Mouse (Mus musculus) left cerebral cortex, postnatal 4 days (tissue): Measurements from ENCODE around the gene Sppl3. TPM values are rescaled to one million over a fixed set of nuclear protein-coding genes. Genes with fewer than 3 reads are reported as not detected.

Experiments used
- DNase-seq: peaks from one replicate; pipeline ENCODE4 v3.0.0-alpha.2; 2022
- intact Hi-C: fragments of 180-260 bp; cut with DNase I; formaldehyde crosslinking; loops from one replicate; pipeline ENCODE4 v1.15.1; 2025
- total RNA-seq, 2 experiments: library from RNA; stranded (reverse); gene quantifications; 2 replicates each; pipeline ENCODE4 v1.2.3; 2021

Gene Sppl3
- total RNA-seq, 2 experiments from 2014 or later = 114 to 125 TPM

DNA sequence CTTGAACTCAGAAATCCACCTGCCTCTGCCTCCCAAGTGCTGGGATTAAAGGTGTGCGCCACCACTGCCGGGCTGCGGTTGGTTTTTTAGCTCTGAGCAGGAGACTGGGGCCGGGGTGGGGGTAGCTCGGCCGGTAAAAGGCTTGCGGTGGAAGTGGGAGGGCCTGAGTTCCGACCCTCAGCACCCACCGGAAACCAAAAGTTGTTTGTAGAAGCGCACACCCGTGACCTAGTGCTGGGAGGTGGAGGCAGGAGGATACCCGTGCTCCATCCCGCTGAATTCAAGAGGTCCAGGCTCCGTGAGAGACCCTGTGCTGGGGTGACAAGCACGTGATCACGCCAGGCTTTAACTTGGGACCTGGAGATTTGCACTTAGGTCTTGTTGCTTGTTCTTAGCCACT is 14.5 kb upstream of the Sppl3 start:
- no peak for DNase-seq
- intact Hi-C loops = no loop called here

DNA sequence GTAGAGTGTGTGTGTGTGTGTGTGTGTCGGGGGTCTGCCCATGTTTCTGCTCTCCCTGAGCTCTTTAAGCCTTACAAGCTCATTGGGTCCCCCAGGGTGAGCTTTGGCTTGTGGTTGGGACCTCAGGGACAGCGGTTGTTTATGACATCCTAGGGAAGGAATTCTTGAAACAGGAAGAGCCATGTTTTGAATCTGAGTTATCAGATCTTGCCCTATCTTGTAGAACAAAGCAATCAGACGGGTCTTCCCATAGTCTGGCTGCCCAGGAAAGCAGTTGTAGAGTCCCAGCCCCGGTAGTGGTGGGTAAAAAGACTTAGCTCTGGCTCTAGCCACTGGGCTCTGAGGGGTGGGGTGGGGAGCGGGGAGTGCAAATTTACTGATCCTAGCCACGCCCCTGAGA is 13.6 kb upstream of the Sppl3 start:
- DNase-seq = no peak
- intact Hi-C loops = no loop called here

DNA sequence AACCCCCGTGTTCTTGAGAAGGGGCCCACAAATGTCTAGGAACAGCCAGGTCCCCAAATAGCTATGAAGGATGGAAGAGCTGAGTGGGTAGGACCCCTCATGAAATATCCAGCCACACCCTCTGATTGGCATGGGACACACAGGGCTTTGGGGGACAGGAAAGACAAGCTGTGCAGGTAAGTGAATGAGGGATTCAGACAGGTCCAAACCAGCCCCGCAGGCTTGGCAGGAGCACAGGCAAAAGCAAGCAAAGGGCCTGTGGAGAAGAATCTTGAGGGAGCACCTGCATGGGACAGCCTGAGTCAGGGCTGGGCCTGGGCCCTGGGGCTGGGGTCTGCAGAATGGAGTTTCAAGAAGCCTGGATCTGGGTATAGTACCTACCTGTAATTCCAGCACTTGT is 10.4 kb upstream of the Sppl3 start:
- no peak for DNase-seq
- intact Hi-C loops = no loop called here

DNA sequence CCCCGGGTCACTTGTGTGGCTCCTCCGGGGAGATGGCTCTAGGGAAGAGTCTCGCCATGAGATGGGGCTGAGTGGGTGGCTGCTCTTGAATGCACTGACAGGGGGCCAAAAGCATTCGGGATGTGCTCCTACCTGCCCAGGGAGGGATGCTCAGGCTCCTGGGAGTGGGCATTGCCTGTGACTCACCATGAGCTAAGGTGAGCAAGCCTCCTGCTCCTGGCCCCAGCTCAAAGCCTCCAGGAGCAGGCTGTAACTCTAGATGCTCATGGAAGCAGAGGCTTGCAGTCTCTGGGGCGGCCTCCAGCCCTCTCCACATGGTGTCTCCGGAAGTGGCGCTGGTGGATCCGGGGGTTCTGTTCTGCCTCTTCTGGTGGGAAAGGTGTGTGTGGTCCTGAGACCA is 9.5 kb upstream of the Sppl3 start:
- DNase-seq = no peak
- intact Hi-C loops = no loop called here

DNA sequence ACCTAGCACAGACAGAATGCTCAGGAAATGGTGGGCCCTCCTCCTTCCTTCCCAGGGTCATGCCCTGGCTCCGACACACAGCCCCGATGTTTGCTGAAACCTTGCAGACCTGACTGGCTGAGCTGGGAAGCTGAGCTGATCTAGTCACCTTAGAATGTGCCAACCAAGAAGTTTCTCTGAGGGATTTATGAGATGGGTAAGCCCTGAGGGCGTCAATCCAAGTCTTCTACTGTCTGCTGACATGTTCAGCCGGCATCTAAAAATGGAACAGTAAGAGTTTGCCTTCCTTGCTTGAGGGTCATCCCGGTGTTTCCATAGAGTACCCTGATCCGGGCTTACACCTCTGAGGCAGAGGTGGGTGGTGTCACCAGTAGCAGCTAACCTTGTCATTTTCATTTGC is 8.2 kb upstream of the Sppl3 start:
- DNase-seq = no peak
- intact Hi-C loops = no loop called here

DNA sequence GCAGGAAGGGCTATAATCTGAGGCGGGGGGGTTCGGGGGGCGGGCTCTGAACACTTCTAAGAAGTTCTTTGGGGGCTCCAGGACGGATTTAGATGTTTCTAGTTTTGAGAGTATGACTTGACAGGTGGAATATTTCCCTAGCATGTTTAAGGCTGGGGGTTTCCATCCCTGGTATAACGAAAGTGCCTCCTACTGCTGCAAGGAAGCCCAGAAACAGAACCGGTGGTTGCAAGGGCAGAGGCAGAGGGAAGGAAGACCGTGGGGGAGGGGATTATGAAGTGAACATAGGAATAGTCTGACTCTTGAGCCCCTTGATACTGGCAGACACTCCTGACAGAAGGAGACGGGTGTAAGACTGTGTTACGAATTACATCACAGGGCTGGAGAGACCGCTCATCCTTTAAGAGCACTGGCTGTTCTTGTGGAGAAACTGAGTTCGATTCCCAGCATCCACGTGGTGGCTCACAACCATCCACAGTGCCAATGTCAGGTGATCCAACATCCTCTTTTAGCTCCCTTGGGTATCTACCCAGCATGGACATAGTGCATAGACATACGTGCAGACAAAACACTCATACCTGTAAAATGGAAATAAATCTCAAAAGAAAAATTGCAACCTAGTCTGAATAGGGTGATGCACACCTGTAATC is 7.6 kb upstream of the Sppl3 start:
- intact Hi-C loops = no loop called here
- no peak for DNase-seq

DNA sequence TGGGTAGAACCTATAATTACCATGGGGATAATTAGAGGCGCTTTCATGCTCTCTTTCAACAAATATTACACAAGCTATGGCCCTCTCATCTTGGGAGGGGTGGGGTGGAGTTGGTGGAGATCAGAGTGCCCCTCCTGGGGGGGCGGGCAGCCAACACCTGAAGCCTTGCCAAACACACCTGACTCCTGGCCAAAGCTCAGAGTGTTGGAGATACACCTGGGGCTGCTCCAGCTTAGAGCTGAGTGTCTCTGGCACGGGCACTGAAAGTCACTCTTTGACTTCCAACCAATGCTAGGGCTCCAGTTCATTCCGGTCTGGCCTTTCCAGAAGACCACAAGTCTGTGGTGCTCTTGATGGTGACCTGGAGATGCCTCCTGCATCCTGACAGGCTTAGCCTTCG is 3.2 kb upstream of the Sppl3 start:
- intact Hi-C loops = no loop called here
- no peak for DNase-seq

DNA sequence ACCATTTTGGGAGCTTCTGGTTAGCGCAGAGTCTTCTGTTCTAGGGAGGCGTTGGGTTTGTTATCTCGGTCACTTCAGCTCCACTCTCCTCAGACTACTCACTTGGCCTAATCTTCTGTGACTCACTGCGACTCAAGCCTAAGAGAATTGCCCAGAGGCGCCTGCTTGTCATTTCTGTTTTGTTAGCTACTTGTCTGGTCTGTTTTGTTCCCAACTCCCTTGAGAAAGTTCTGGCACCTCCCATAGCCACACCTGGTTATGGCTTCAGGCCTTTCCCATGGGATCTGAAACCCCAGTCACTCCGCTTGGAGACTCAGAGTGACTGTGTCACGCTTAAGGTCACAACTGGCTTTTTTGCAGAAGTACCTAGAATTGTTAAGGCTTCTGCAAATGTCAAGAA is 2.6 kb upstream of the Sppl3 start:
- DNase-seq = no peak
- intact Hi-C loops = no loop called here

DNA sequence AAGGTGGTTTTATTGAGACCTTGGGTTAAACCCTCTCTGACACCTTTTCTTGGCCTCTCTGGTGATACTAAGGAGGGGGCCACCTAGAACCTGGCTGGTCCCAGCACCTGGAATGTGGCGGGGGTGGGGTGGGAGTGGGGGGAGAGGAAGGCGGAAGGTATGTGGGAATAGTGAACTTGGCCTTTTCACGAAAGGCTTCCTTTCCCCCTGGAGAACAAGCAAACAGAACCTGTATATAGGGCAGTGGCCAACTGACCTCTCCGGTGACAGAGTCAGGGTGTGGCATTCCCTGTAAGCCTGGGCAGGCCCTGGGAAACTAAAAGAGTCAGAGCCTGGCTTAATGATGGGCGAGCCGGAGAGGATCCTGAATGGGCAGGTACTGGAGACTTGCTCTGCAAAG is 1.8 kb upstream of the Sppl3 start:
- no peak for DNase-seq
- intact Hi-C loops = no loop called here

DNA sequence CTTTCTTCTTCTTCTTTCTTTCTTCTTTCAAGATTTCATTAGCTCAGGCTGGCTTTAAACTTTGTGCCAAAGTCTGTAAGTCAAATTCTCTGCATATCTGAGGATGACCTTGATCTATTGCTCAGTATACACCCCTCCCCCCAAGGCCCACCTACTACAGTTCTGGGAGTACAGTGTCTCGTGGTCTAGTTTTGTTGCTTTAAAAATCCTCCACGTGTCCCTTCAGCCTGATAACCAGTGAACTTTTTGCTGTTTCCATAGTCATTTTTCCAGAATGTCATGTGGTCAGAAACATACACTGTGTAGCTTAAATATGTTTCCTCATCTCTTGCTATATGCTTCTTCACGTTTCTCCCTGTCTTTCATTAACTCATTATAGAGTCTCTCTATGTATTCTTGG is 976 bp upstream of the Sppl3 start:
- intact Hi-C loops = loop anchor here (10.0 kb wide), 1 partner anchor 55 kb away; no protein-coding TSS in a partner anchor

DNA sequence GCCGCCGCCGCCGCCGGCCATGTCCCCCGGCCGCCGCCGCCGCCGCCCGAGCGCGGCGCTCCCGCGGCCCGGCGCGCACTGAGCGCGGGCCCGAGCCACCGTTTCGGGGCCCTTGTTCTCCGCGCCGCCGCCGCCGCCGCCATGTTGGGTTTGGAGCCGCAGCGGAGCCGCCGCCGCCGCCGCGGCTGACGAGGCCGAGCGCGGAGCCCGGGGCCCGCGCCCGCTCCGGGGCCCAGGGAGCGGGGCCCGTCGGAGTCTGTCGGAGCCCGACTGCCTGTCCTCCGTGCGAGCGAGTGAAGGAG is 231 bp downstream of the Sppl3 start:
- DNase-seq = no peak
- intact Hi-C loops = loop anchor here (10.0 kb wide), 1 partner anchor 54 kb away; no protein-coding TSS in a partner anchor

More for the DNA sequence above, 976 bp upstream of the Sppl3 start:
- no peak for DNase-seq

DNA sequence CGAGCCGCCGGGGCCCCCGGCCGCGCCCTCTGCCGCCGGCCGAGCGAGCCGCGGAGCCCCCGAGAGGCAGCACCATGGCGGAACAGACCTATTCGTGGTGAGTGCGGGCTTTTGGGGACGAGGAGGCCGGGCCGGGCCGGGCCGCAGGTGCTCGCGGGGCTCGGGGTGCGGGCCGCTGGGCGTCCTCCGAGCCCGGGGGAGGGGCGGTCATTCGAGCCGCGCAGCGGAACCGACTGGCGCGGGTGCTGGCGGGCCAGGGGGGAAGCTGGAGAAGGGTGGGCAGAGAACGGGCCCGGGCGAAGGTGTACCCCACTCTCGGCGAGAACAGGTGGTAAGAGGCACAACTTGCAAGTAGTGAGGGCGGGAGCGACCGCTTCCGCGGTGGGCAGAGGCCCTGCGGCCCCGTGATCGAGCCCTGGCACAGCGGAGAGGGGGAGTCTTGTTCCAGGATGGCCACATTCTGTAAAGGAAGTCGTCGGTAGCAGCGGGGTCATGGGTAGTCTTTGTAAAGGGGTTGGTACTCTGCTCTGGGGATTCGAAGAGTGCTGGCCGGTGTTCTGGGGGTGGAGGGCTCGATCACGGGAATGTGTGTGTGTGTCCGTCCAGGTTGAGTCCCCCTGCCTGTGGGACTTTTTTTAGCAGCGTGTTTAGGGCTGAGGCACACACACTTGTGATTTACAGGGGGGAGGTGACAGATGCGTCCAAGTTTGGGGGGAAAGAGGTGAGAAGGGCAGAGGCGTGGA is 753 bp downstream of the Sppl3 start:
- intact Hi-C loops = loop anchor here (10.0 kb wide), 1 partner anchor 53 kb away; no protein-coding TSS in a partner anchor
- DNase-seq = peak; percentile 32

DNA sequence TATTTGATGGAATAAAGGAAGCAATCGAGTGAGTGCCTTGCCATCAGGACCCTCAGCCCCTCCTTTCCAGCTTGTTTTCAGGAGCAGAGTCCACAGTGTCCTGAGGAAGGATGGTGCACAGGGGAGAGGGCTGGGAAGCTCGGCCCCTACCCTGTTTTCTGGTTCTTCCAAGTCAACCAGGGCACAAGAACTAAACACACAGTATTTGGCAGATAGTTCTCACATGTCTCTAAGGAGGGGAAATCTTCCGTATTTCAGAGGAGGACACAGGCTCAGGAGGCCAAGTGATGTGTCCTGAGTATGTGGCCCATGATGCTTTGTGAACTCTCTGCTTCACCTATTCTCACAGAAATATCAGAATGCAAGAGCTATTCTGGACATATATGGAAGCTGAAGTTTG is 2.5 kb downstream of the Sppl3 start:
- intact Hi-C loops = loop anchor here (10.0 kb wide), 1 partner anchor 51 kb away; no protein-coding TSS in a partner anchor
- DNase-seq = no peak

DNA sequence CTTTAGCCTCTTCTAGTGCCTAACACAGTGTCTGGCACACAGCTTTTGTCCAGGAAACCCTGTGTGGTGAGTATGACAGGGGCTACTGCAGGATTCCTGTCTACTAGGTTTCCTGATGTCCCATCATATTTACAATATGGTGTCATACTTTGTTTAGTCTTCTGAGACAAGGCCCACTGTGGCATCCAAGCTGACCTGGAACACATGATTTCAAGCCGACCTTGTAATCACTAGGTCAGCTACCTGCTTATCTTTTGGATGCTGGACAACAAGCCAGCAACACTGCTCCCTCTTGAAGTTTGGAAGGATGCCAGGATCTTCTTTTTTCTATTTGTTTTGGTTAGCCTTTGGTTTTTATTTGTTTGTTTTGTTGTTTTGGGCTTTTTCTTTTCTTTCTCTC is 3.6 kb downstream of the Sppl3 start:
- no peak for DNase-seq
- intact Hi-C loops = loop anchor here (10.0 kb wide), 1 partner anchor 50 kb away; no protein-coding TSS in a partner anchor

DNA sequence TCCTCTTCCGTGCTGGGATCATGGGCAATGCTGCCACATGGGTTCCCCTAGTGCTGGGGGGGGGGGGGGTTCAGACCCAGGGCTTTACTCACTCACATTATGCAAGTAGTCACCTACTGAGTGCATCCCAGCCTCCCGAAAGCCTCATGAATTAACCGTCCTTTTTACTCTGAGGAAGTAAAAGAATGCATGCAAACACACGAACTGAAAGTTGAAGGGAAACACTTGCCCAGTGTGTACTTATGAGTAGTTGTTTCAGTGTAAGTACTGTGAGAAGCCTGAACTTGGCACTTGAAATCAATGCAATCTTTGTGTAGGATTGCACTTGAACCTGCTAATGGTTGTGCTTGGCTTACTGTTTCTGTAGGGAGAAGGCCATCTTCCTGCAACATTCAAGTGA is 4.2 kb downstream of the Sppl3 start:
- DNase-seq = no peak
- intact Hi-C loops = loop anchor here (10.0 kb wide), 1 partner anchor 50 kb away; no protein-coding TSS in a partner anchor

DNA sequence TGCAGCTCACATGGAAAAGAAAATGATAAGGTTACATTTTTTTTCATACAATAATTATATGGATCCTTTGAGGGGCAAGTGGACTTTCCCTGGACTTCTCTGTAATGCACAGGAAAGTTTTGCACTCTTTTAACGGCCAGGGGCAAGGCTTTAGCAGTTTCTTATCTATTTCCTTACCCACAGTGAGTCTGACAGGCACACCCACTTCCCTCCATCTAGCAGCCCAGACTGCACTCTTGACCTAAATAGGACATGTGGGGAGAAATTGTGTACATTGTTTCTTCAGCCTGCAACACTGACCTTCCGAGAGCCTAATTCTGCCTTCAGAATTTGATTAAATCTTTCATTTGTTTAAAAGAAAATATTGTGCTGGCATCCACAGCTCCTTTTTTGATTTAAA is 7.3 kb downstream of the Sppl3 start:
- intact Hi-C loops = loop anchor here (10.0 kb wide), 1 partner anchor 47 kb away; no protein-coding TSS in a partner anchor
- no peak for DNase-seq

DNA sequence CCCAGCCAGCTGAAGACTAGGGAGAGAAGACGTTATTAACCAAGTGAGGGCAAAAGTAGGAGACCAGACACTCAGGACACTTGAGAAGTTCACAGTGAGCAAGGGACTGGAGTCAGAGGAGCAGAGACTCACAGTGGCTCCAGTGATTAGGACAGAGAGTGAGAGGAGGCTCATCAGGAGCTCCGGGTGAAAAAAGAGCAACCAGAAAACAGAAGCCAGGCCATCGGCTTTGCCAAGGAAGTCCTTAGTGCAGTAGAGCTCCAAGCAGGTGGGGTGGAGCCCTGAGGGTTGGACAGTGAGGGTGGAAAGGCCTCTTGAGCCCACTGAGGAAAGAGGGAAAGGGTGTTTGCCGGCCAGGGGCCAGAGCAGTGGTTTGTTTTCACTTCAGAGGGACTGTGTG is 7.9 kb downstream of the Sppl3 start:
- intact Hi-C loops = loop anchor here (10.0 kb wide), 1 partner anchor 46 kb away; no protein-coding TSS in a partner anchor
- no peak for DNase-seq

DNA sequence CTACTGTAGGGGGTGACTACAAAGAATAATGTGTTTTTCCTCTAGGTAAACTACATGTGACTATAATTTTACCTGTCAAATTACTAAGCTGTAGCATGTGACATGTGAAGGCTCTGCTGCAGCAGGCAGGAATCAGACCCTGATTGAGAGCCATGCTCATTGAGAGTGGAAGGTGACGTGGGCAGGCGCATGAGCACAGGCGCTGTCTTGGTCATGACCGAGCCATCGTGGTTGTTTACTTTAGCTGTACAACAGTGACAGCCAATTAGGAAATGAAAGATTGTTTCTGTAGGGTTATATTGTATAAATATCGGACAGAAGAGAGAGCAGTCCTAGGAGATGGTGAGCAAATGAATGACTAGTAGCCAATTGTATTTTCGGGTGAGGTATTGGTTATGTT is 11.1 kb downstream of the Sppl3 start:
- no peak for DNase-seq
- intact Hi-C loops = no loop called here

DNA sequence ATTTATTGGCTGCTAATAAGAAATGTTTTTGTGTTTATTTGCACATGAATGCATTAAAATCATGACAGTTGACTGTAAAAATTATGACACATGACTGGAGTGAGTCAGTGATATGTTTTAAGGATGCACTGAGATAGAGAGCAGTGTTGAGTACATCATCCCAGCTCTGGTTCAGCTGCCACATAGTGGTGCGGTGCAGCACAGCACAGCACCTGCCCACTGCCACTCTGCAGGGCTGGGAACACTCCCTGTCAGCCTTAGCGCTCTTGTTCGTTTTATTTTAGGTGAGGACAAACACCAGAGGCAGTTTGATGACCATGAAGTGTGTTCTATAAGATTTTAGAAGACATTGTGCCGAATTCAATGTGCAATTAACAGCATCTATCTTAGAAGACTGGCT is 15.2 kb downstream of the Sppl3 start:
- intact Hi-C loops = no loop called here
- no peak for DNase-seq

DNA sequence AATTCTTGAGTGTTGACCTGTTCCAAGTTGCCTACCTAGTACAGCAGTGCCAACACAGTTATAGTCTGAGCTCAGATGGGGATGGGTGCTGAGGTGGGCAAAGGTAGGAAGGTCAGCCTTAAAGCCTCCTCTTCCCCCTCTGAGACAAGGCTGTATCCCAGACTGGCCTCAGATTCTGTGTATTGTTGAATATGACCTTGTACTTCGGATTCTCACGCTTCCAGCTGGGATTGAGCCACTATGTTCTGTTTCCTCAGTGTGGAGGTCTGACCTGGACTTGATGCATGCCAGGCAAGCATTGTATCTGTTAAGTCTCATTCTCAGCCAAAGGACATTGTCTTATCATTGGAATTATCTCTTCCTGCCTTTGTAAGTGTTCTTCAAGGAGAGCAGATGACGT is 16.2 kb downstream of the Sppl3 start:
- no peak for DNase-seq
- intact Hi-C loops = no loop called here

DNA sequence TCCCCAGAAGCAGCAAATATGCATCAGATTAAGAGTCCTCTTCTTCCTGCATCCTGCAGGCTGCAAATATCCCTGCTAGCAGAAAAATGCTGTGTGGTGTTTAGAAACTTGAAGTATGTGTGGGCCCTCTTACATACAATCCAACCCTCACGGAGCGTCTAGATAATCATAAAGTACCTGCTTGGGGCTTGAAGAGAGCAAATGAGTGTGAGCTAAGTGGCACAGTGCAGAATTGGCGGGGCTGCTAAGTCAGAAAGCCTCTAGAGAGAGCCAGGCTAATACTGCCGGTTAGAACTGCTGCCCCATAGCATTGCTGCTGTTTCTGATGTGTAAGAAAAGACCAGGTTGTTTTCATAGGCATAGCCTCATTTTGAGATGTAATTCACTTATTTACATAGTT is 18.0 kb downstream of the Sppl3 start:
- intact Hi-C loops = no loop called here
- no peak for DNase-seq

DNA sequence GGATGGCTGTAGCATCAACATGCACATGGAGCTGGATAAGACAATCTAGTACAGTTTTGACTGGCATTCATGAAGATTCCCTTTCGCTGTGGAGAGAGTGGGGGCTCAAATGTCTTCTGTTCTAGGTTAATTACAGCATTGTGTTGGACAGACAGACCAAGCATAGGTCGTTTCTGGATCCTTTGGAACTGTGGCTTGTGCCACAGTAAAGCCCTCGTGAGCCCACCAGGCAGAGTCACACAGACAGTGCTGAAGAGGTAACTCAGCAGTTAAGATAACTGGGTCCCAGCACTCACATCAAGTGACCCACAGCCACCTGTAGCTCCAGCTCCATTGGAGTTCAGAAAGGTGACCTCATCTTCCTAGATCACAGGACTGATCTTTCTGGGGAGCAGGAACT is 18.6 kb downstream of the Sppl3 start:
- DNase-seq = no peak
- intact Hi-C loops = no loop called here
